Mouse (Mus musculus): ENCODE results near the gene Ankfn1. TPM values are rescaled to one million over a fixed set of nuclear protein-coding genes. Genes with fewer than 3 reads are reported as not detected.

Ankfn1 gene
- polyA plus RNA-seq, 1 experiment, result 2.4 TPM

GRCm38 (mm10) chr11:89673916-89674507, 103.4 kb downstream of the Ankfn1 start:
- no peak overlapping the region for H3K4me3 ChIP-seq (replicated peaks; ENCODE audit: insufficient read depth, low read depth, low read length)
- 3% methylated on average over 1 of the region's 1 CpGs for WGBS
- H3K4me1 ChIP-seq (ENCODE audit: control insufficient read depth, insufficient read depth, low read length), result no peaks in the 10 kb centered on the region
- no peak overlapping the region for H3K27ac ChIP-seq (ENCODE audit: insufficient read depth, low read length)
- no peak for TF ChIP-seq POLR2A (IDR thresholded peaks at IDR 0.05; ENCODE audit: borderline replicate concordance, insufficient read depth, low read length)
- TF ChIP-seq CTCF (IDR thresholded peaks at IDR 0.05; ENCODE audit: borderline replicate concordance, insufficient read depth, low read depth, low read length), result no peak
- no peak for DNase-seq
- H3K27me3 ChIP-seq (ENCODE audit: control insufficient read depth, insufficient read depth, low read length), result no peaks in the 10 kb centered on the region

- Histone ChIP-seq H3K27ac (ENCODE audit: insufficient read depth, low read length) (no peak overlapping the region), H3K4me3 (replicated peaks; ENCODE audit: insufficient read depth, low read depth, low read length) (no peak overlapping the region), H3K4me1 (ENCODE audit: control insufficient read depth, insufficient read depth, low read length) (no peaks in the 10 kb centered on the region), H3K27me3 (ENCODE audit: control insufficient read depth, insufficient read depth, low read length) (no peaks in the 10 kb centered on the region)
- WGBS, result 53% methylated on average over 3 of the region's 3 CpGs
- no peak for DNase-seq
- TF ChIP-seq POLR2A (IDR thresholded peaks at IDR 0.05; ENCODE audit: borderline replicate concordance, insufficient read depth, low read length) (no peak), CTCF (IDR thresholded peaks at IDR 0.05; ENCODE audit: borderline replicate concordance, insufficient read depth, low read depth, low read length) (no peak)
Measured at GRCm38 (mm10) chr11:89672510-89673085, 104.9 kb downstream of the Ankfn1 start.

GRCm38 (mm10) chr11:89665170-89665880, 112.1 kb downstream of the Ankfn1 start:
- WGBS, result 84% methylated on average over 14 of the region's 14 CpGs
- Histone ChIP-seq H3K27ac (ENCODE audit: insufficient read depth, low read length) (no peak overlapping the region), H3K27me3 (ENCODE audit: control insufficient read depth, insufficient read depth, low read length) (no peaks in the 10 kb centered on the region), H3K4me1 (ENCODE audit: control insufficient read depth, insufficient read depth, low read length) (no peaks in the 10 kb centered on the region), H3K4me3 (replicated peaks; ENCODE audit: insufficient read depth, low read depth, low read length) (no peak overlapping the region)
- TF ChIP-seq POLR2A (IDR thresholded peaks at IDR 0.05; ENCODE audit: borderline replicate concordance, insufficient read depth, low read length) (no peak), CTCF (IDR thresholded peaks at IDR 0.05; ENCODE audit: borderline replicate concordance, insufficient read depth, low read depth, low read length) (no peak)
- no peak for DNase-seq

GRCm38 (mm10) chr11:89659048-89659447, 118.4 kb downstream of the Ankfn1 start:
- WGBS, result 87% methylated on average over 3 of the region's 3 CpGs
- DNase-seq, result no peak
- Histone ChIP-seq H3K4me3 (replicated peaks; ENCODE audit: insufficient read depth, low read depth, low read length) (no peak overlapping the region), H3K27me3 (ENCODE audit: control insufficient read depth, insufficient read depth, low read length) (no peaks in the 10 kb centered on the region), H3K4me1 (ENCODE audit: control insufficient read depth, insufficient read depth, low read length) (no peaks in the 10 kb centered on the region), H3K27ac (ENCODE audit: insufficient read depth, low read length) (no peak overlapping the region)
- TF ChIP-seq CTCF (IDR thresholded peaks at IDR 0.05; ENCODE audit: borderline replicate concordance, insufficient read depth, low read depth, low read length) (no peak), POLR2A (IDR thresholded peaks at IDR 0.05; ENCODE audit: borderline replicate concordance, insufficient read depth, low read length) (no peak)

- TF ChIP-seq POLR2A (IDR thresholded peaks at IDR 0.05; ENCODE audit: borderline replicate concordance, insufficient read depth, low read length), result no peak
- no peak for TF ChIP-seq CTCF (IDR thresholded peaks at IDR 0.05; ENCODE audit: borderline replicate concordance, insufficient read depth, low read depth, low read length)
- Histone ChIP-seq H3K4me3 (replicated peaks; ENCODE audit: insufficient read depth, low read depth, low read length) (no peak overlapping the region), H3K27me3 (ENCODE audit: control insufficient read depth, insufficient read depth, low read length) (no peaks in the 10 kb centered on the region), H3K27ac (ENCODE audit: insufficient read depth, low read length) (no peak overlapping the region), H3K4me1 (ENCODE audit: control insufficient read depth, insufficient read depth, low read length) (no peaks in the 10 kb centered on the region)
- no peak for DNase-seq
Measured at GRCm38 (mm10) chr11:89656556-89656955, 120.9 kb downstream of the Ankfn1 start.

GRCm38 (mm10) chr11:89635740-89636139, 141.7 kb downstream of the Ankfn1 start:
- Histone ChIP-seq H3K4me3 (replicated peaks; ENCODE audit: insufficient read depth, low read depth, low read length) (no peak overlapping the region), H3K4me1 (ENCODE audit: control insufficient read depth, insufficient read depth, low read length) (no peaks in the 10 kb centered on the region), H3K27me3 (ENCODE audit: control insufficient read depth, insufficient read depth, low read length) (no peaks in the 10 kb centered on the region), H3K27ac (ENCODE audit: insufficient read depth, low read length) (no peak overlapping the region)
- WGBS, result 74% methylated on average over 1 of the region's 1 CpGs
- DNase-seq, result no peak
- TF ChIP-seq POLR2A (IDR thresholded peaks at IDR 0.05; ENCODE audit: borderline replicate concordance, insufficient read depth, low read length) (no peak), CTCF (IDR thresholded peaks at IDR 0.05; ENCODE audit: borderline replicate concordance, insufficient read depth, low read depth, low read length) (no peak)

GRCm38 (mm10) chr11:89631315-89631714, 146.1 kb downstream of the Ankfn1 start:
- Histone ChIP-seq H3K27me3 (ENCODE audit: control insufficient read depth, insufficient read depth, low read length) (no peaks in the 10 kb centered on the region), H3K27ac (ENCODE audit: insufficient read depth, low read length) (no peak overlapping the region), H3K4me3 (replicated peaks; ENCODE audit: insufficient read depth, low read depth, low read length) (no peak overlapping the region), H3K4me1 (ENCODE audit: control insufficient read depth, insufficient read depth, low read length) (no peaks in the 10 kb centered on the region)
- TF ChIP-seq CTCF (IDR thresholded peaks at IDR 0.05; ENCODE audit: borderline replicate concordance, insufficient read depth, low read depth, low read length) (no peak), POLR2A (IDR thresholded peaks at IDR 0.05; ENCODE audit: borderline replicate concordance, insufficient read depth, low read length) (no peak)
- DNase-seq, result no peak
- WGBS, result 93% methylated on average over 2 of the region's 2 CpGs

- no peak overlapping the region for H3K4me3 ChIP-seq (replicated peaks; ENCODE audit: insufficient read depth, low read depth, low read length)
- no peaks in the 10 kb centered on the region for H3K27me3 ChIP-seq (ENCODE audit: control insufficient read depth, insufficient read depth, low read length)
- no peak overlapping the region for H3K27ac ChIP-seq (ENCODE audit: insufficient read depth, low read length)
- DNase-seq, result no peak
- no peaks in the 10 kb centered on the region for H3K4me1 ChIP-seq (ENCODE audit: control insufficient read depth, insufficient read depth, low read length)
- no peak for TF ChIP-seq POLR2A (IDR thresholded peaks at IDR 0.05; ENCODE audit: borderline replicate concordance, insufficient read depth, low read length)
- TF ChIP-seq CTCF (IDR thresholded peaks at IDR 0.05; ENCODE audit: borderline replicate concordance, insufficient read depth, low read depth, low read length), result no peak
- 93% methylated on average over 6 of the region's 6 CpGs for WGBS
Measured at GRCm38 (mm10) chr11:89628562-89628961, 148.9 kb downstream of the Ankfn1 start.

Measured in cerebellum, adult 2 months (tissue).